Mouse (Mus musculus): ENCODE measurements around the gene Gpr61. TPM values are rescaled to one million over a fixed set of nuclear protein-coding genes. Genes with fewer than 3 reads are reported as not detected.

The Gpr61 gene
- polyA plus RNA-seq (2015; fragmentation: Illumina TruSeq; extraction: RNeasy Lipid Tissue Mini Kit (QIAGEN cat#74804); ENCODE audit: low read depth, low replicate concordance) = 11.3 TPM

GRCm38 (mm10) chr3:108154656-108155055, at the start of gene Gpr61:
Gene Gpr61 (minus strand): TSS chr3:108154882.

GRCm38 (mm10) chr3:108200329-108201323, 45.9 kb upstream of the Gpr61 start, which contains the start of gene Cyb561d1:
Gene Cyb561d1 (minus strand): TSS chr3:108201212.

GRCm38 (mm10) chr3:108186098-108187047, 31.7 kb upstream of the Gpr61 start, which contains the start of gene Amigo1:
Gene Amigo1 (plus strand): TSS chr3:108186335.

DNA sequence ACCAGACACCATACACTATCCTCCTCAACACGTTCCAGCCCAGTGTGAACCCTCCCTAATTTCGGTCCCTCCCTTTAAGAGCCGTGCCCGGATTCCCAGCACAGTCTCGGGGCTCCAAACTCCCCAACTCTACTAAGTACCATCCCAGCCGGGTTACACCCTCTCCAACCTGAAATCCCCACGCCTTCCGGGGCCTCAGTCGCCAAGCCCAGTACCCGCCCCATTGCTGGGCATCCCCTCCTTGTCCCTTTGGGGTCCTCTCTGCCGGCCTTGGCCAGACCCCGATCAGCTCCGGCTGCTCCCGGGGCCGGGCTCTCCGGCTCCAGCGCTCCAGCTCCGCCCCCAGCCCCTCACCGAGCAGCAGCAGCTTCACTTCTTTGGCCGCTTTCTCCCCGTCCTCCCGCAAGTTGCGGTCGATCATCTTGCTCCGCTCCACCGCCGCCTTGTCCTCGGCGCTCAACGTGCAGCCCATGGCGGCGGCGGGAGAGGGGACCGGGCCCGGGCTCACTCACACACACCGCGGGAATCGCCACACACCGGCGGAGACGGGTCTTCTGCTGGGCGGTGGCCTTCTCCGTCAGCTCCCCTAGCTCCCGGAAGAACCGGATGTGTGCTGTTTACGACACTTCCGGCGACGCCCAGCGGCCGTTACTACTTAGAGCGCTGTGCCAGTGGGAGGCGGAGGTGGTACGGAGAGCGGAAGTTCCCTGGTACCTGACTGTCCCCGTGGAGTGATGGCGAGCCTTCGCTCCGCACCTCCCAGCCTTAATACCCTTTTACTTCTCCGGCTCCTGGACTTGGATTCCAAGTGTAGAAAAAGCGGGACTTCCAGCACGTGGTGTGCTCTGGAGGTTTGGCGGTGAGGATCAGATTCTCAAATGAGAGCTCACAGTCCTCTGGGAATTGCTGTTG, 8.9 kb downstream of the Gpr61 start, which contains the start of gene Gnai3:
TSS of gene Gnai3 (minus strand) at position 613 of the 912 bp plus-strand sequence.

Other genes starting within 250 kb of the Gpr61 start
- 39.0 TPM for gene Gstm7, start 223.1 kb downstream of the Gpr61 start, polyA plus RNA-seq (2015; fragmentation: Illumina TruSeq; extraction: RNeasy Lipid Tissue Mini Kit (QIAGEN cat#74804); ENCODE audit: low read depth, low replicate concordance)
- gene Gstm6, start 211.1 kb downstream of the Gpr61 start, polyA plus RNA-seq (2015; fragmentation: Illumina TruSeq; extraction: RNeasy Lipid Tissue Mini Kit (QIAGEN cat#74804); ENCODE audit: low read depth, low replicate concordance) = 13.1 TPM
- not detected for gene Gstm3, start 185.6 kb downstream of the Gpr61 start, polyA plus RNA-seq (2015; fragmentation: Illumina TruSeq; extraction: RNeasy Lipid Tissue Mini Kit (QIAGEN cat#74804); ENCODE audit: low read depth, low replicate concordance)
- 4.4 TPM for gene Gstm2, start 168.4 kb downstream of the Gpr61 start, polyA plus RNA-seq (2015; fragmentation: Illumina TruSeq; extraction: RNeasy Lipid Tissue Mini Kit (QIAGEN cat#74804); ENCODE audit: low read depth, low replicate concordance)
- 334 TPM for gene Gstm1, start 136.9 kb downstream of the Gpr61 start, polyA plus RNA-seq (2015; fragmentation: Illumina TruSeq; extraction: RNeasy Lipid Tissue Mini Kit (QIAGEN cat#74804); ENCODE audit: low read depth, low replicate concordance)
- gene Gstm4, start 110.0 kb downstream of the Gpr61 start, polyA plus RNA-seq (2015; fragmentation: Illumina TruSeq; extraction: RNeasy Lipid Tissue Mini Kit (QIAGEN cat#74804); ENCODE audit: low read depth, low replicate concordance) = 11.8 TPM
- 48.7 TPM for gene Ampd2, start 68.2 kb downstream of the Gpr61 start, polyA plus RNA-seq (2015; fragmentation: Illumina TruSeq; extraction: RNeasy Lipid Tissue Mini Kit (QIAGEN cat#74804); ENCODE audit: low read depth, low replicate concordance)
- gene Gnat2, start 62.1 kb downstream of the Gpr61 start, polyA plus RNA-seq (2015; fragmentation: Illumina TruSeq; extraction: RNeasy Lipid Tissue Mini Kit (QIAGEN cat#74804); ENCODE audit: low read depth, low replicate concordance) = not detected
- gene Gnai3, start 8.7 kb downstream of the Gpr61 start, polyA plus RNA-seq (2015; fragmentation: Illumina TruSeq; extraction: RNeasy Lipid Tissue Mini Kit (QIAGEN cat#74804); ENCODE audit: low read depth, low replicate concordance) = 29.1 TPM
- 48.1 TPM for gene Amigo1, start 31.5 kb upstream of the Gpr61 start, polyA plus RNA-seq (2015; fragmentation: Illumina TruSeq; extraction: RNeasy Lipid Tissue Mini Kit (QIAGEN cat#74804); ENCODE audit: low read depth, low replicate concordance)
- gene Cyb561d1, start 46.3 kb upstream of the Gpr61 start, polyA plus RNA-seq (2015; fragmentation: Illumina TruSeq; extraction: RNeasy Lipid Tissue Mini Kit (QIAGEN cat#74804); ENCODE audit: low read depth, low replicate concordance) = 18.0 TPM
- gene Atxn7l2, start 56.1 kb upstream of the Gpr61 start, polyA plus RNA-seq (2015; fragmentation: Illumina TruSeq; extraction: RNeasy Lipid Tissue Mini Kit (QIAGEN cat#74804); ENCODE audit: low read depth, low replicate concordance) = 19.3 TPM
- gene Sypl2, start 71.8 kb upstream of the Gpr61 start, polyA plus RNA-seq (2015; fragmentation: Illumina TruSeq; extraction: RNeasy Lipid Tissue Mini Kit (QIAGEN cat#74804); ENCODE audit: low read depth, low replicate concordance) = 1.3 TPM
- 183 TPM for gene Psma5, start 102.0 kb upstream of the Gpr61 start, polyA plus RNA-seq (2015; fragmentation: Illumina TruSeq; extraction: RNeasy Lipid Tissue Mini Kit (QIAGEN cat#74804); ENCODE audit: low read depth, low replicate concordance)
- gene Sort1, start 129.2 kb upstream of the Gpr61 start, polyA plus RNA-seq (2015; fragmentation: Illumina TruSeq; extraction: RNeasy Lipid Tissue Mini Kit (QIAGEN cat#74804); ENCODE audit: low read depth, low replicate concordance) = 184 TPM
- gene Mybphl, start 210.0 kb upstream of the Gpr61 start, polyA plus RNA-seq (2015; fragmentation: Illumina TruSeq; extraction: RNeasy Lipid Tissue Mini Kit (QIAGEN cat#74804); ENCODE audit: low read depth, low replicate concordance) = not detected
- gene Psrc1, start 229.0 kb upstream of the Gpr61 start, polyA plus RNA-seq (2015; fragmentation: Illumina TruSeq; extraction: RNeasy Lipid Tissue Mini Kit (QIAGEN cat#74804); ENCODE audit: low read depth, low replicate concordance) = 14.2 TPM